Mouse (Mus musculus) liver, embryonic 11.5 days (tissue): ENCODE data around the gene Faim. TPM values are rescaled to one million over a fixed set of nuclear protein-coding genes. Genes with fewer than 3 reads are reported as not detected.

Experiments
- ATAC-seq: fragments of 200-750 bp; cut with Nextera tagmentation; replicated peaks from 2 replicates; pipeline ENCODE4 v1.8.0; 2017; ENCODE audit warnings: moderate number of reproducible peaks, mild to moderate bottlenecking, moderate TSS enrichment, moderate library complexity; ENCODE audit not compliant: low FRiP score
- DNase-seq: peaks from one replicate; pipeline ENCODE4 v3.0.0-alpha.2; 2017; ENCODE audit warnings: low spot score
- H3K27ac ChIP-seq: fragments of 300-500 bp; sonication (generic); 2 replicates; pipeline ENCODE4 v1.5.1; 2014; ENCODE audit warnings: mild to moderate bottlenecking, low read depth, low read length, control low read depth
- H3K27me3 ChIP-seq: fragments of 300-500 bp; sonication (generic); replicated peaks from 2 replicates; pipeline ENCODE4 v1.6.1; 2014; ENCODE audit warnings: low read length, mixed read lengths; ENCODE audit not compliant: control insufficient read depth, insufficient read depth
- H3K36me3 ChIP-seq: fragments of 300-500 bp; sonication (generic); 2 replicates; pipeline ENCODE4 v1.6.1; 2014; ENCODE audit warnings: mild to moderate bottlenecking, low read length, moderate library complexity, mixed read lengths; ENCODE audit not compliant: control insufficient read depth, insufficient read depth
- H3K4me1 ChIP-seq: fragments of 300-500 bp; sonication (generic); replicated peaks from 2 replicates; pipeline ENCODE4 v1.6.1; 2014; ENCODE audit warnings: low read length, mixed read lengths; ENCODE audit not compliant: control insufficient read depth, insufficient read depth
- H3K4me2 ChIP-seq: fragments of 300-500 bp; sonication (generic); 2 replicates; pipeline ENCODE4 v1.6.1; 2014; ENCODE audit warnings: mild to moderate bottlenecking, control low read depth, moderate library complexity
- H3K4me3 ChIP-seq: fragments of 300-500 bp; sonication (generic); 2 replicates; pipeline ENCODE4 v1.5.1; 2014; ENCODE audit warnings: low read depth, low read length, control low read depth
- H3K9ac ChIP-seq: fragments of 300-500 bp; sonication (generic); 2 replicates; pipeline ENCODE4 v1.6.1; 2014; ENCODE audit warnings: low read depth, low read length, control low read depth
- H3K9me3 ChIP-seq: fragments of 300-500 bp; sonication (generic); 2 replicates; pipeline ENCODE4 v1.6.1; 2016; ENCODE audit warnings: low read length, inconsistent platforms, mixed read lengths; ENCODE audit not compliant: control insufficient read depth
- WGBS: fragments of 180-500 bp; shearing (Covaris S2); extraction: QIAGEN DNeasy Blood & Tissue Kit; methylation state at CpG from one replicate; pipeline ENCODE4 v1.1.7; 2014; 5-methylcytosine and 5-hydroxymethylcytosine counted together
- polyA plus RNA-seq: library from polyadenylated mRNA; unstranded; fragments of >200 nt; fragmentation: Nextera tagmentation; extraction: Ambion mirVana; gene quantifications from 2 replicates; pipeline ENCODE4 v1.2.1, GENCODE M21; 2014

Gene Faim
- polyA plus RNA-seq, 1 experiment from 2014 or later, result 47.4 TPM

DNA sequence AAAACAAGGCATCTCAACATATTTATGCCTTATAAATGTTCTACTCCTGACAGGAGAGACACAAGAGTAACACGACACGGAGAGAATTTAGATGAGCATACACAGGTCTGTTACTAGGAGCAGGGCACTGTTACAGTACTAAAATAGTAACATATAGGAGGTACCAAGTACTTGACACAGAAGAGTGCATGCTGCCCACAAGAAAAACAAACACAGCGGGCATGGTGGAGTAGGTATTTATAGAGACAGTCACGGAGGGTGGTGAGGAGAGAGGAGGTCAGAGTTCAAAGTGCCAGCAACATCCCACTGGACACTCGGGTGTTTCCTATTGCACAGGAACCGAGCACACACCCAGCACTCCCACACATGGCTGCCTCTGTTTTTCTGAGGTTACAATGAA is 63.6 kb downstream of the Faim start:
- H3K4me2 ChIP-seq, result no peak overlapping the region
- H3K4me1 ChIP-seq, result no peaks in the 10 kb centered on the region
- no peaks in the 10 kb centered on the region; the same call in 1 of the 2 replicates for H3K36me3 ChIP-seq
- WGBS, result 77% methylated on average over 6 of the region's 6 CpGs
- no peak overlapping the region for H3K27ac ChIP-seq
- DNase-seq (no peak), ATAC-seq (no peak)
- H3K9ac ChIP-seq, result no peak overlapping the region
- H3K4me3 ChIP-seq, result no peak overlapping the region
- H3K27me3 ChIP-seq, result no peaks in the 10 kb centered on the region
- H3K9me3 ChIP-seq, result no peaks in the 10 kb centered on the region

Other genes starting within 250 kb of the Faim start
- gene Prr23a1, start 143.9 kb upstream of the Faim start, polyA plus RNA-seq, result not detected in 2 replicates
- not detected in 2 replicates for gene Prr23a2, start 129.9 kb upstream of the Faim start, polyA plus RNA-seq
- not detected in 2 replicates for gene Prr23a3, start 121.6 kb upstream of the Faim start, polyA plus RNA-seq
- gene 7420426K07Rik, start 83.3 kb upstream of the Faim start, polyA plus RNA-seq, result not detected in 2 replicates
- gene Foxl2, start 31.1 kb upstream of the Faim start, polyA plus RNA-seq, result not detected in 2 replicates
- gene Gm1123, start 49.3 kb downstream of the Faim start, polyA plus RNA-seq, result 0.12 TPM in 1 of 2 replicates, not detected in the other
- 2.9 and 3.5 TPM in 2 replicates for gene Pik3cb, start 154.2 kb downstream of the Faim start, polyA plus RNA-seq